Mouse (Mus musculus): ENCODE data around the gene Hmgn1.
"Not testable (repeated sequence)": the region's sequence is repeated elsewhere in the genome, so short reads cannot be mapped to it uniquely, and the experiment has no call there.

Gene Hmgn1

GRCm38 (mm10) chr16:96126684-96127171 lies 801 bp downstream of the Hmgn1 start:
- DNase-seq (ENCODE audit: low read depth, low spot score): no peak

GRCm38 (mm10) chr16:96120022-96120623 lies 7.4 kb downstream of the Hmgn1 start:
- DNase-seq (ENCODE audit: low read depth, low spot score): no peak

GRCm38 (mm10) chr16:96114729-96115128 lies 12.8 kb downstream of the Hmgn1 start:
- no peak for DNase-seq (ENCODE audit: low read depth, low spot score)

- DNase-seq (ENCODE audit: low read depth, low spot score): no peak
Measured at GRCm38 (mm10) chr16:96112769-96113168, 14.8 kb downstream of the Hmgn1 start.

- DNase-seq (ENCODE audit: low read depth, low spot score): no peak
Measured at GRCm38 (mm10) chr16:96110655-96111345, 16.7 kb downstream of the Hmgn1 start.

DNA sequence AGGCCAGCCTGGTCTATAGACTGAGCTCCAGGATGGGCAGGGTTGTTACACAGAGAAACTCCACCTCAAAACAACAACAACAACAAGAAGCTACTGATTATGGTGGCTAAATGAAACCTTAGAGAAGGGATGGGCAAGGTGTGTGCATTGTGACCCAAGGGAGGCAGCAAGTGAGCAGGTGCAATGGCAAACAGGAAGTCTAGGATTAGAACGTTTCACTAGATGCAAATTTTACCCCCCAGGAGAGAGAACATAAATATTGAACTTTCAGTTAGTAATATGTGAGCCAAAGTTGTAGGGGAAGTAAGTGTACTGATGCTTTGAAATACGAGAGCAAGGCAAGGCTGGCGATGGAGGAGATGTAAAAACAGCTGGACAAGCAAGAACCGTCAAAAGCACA lies 17.9 kb downstream of the Hmgn1 start:
- DNase-seq (ENCODE audit: low read depth, low spot score): no peak

DNA sequence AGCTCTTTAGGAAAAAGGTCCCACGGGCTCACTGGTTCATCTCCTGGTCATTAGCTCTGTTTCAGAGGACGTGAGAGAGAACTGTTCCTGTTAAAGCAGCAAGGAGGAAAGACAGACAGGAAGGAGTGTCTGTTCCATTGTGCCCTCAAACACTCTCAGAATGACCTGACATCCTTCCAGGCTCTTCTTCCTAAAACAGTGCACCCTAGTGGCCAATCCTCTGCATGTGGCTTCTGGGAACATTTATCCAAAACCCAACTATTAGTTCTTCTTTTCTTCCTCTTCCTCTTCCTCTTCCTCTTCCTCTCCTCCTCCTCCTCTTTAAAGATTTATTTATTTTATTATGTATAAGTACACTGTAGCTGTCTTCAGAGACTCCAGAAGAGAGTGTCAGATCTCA lies 24.5 kb downstream of the Hmgn1 start:
- no peak for DNase-seq (ENCODE audit: low read depth, low spot score)

DNA sequence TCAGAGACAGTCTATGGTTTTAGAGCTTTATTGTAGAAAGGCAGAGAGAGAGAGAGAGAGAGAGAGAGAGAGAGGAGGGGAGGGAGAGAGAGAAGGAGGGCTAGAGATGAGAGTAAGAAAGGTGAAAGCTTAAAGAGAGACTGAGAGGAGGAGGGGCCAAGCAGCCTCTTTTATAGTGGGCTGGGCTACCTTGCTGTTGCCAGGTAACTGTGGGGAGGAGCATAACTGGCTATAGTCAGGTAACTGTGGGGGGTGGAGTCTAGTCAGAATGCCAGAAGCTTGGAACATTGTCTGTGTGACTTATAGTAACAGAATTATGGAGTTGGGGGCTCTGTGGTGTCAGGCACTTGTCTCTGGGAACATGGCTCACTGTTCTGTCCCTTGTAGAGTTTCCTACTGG lies 29.7 kb downstream of the Hmgn1 start:
- DNase-seq (ENCODE audit: low read depth, low spot score): not testable (repeated sequence)

GRCm38 (mm10) chr16:96095966-96096365 lies 31.6 kb downstream of the Hmgn1 start:
- DNase-seq (ENCODE audit: low read depth, low spot score): no peak

GRCm38 (mm10) chr16:96091515-96092504 lies 35.7 kb downstream of the Hmgn1 start:
- no peak for DNase-seq (ENCODE audit: low read depth, low spot score)

- no peak for DNase-seq (ENCODE audit: low read depth, low spot score)
Measured at GRCm38 (mm10) chr16:96088120-96088519, 39.4 kb downstream of the Hmgn1 start.

DNA sequence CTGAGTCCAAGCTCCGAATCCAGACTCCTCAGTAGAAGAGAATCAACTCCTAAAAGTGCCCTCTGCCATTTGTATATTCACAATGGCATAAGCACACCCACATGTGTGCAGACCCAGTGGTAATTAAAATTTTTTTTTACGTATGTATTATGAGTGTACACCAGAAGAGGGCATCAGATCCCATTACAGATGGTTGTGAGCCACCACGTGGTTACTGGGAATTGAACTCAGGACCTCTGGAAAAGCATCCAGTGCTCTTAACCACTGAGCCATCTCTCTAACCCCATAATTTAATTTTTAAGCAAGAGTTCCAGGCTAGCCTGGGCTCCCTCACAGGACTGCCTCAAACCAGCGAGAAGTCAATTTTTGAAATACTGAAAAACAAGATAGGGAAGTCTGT lies 40.1 kb downstream of the Hmgn1 start:
- DNase-seq (ENCODE audit: low read depth, low spot score): no peak

DNA sequence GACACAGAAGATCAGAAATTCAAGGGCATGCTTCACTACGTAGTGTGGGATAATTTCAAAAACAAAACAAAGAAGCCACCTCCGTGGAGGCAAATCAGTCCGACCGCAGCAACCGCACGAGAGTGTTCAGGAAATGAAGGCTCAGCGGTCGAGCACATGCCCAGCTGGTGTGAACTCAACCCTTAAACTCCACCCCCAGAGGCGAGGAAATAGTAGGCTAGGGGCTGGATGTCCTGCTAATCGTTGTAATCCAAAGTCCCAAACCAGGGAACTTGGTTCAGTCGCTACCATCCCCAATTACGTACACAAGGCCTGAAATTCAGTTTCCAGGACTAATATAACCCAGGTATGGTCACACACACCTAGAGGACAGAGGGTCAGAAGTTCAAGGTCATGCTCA lies 40.5 kb downstream of the Hmgn1 start:
- DNase-seq (ENCODE audit: low read depth, low spot score): no peak

- no peak for DNase-seq (ENCODE audit: low read depth, low spot score)
Measured at GRCm38 (mm10) chr16:96085597-96085996, 41.9 kb downstream of the Hmgn1 start.

- no peak for DNase-seq (ENCODE audit: low read depth, low spot score)
Measured at GRCm38 (mm10) chr16:96083179-96083646, 44.3 kb downstream of the Hmgn1 start.

DNA sequence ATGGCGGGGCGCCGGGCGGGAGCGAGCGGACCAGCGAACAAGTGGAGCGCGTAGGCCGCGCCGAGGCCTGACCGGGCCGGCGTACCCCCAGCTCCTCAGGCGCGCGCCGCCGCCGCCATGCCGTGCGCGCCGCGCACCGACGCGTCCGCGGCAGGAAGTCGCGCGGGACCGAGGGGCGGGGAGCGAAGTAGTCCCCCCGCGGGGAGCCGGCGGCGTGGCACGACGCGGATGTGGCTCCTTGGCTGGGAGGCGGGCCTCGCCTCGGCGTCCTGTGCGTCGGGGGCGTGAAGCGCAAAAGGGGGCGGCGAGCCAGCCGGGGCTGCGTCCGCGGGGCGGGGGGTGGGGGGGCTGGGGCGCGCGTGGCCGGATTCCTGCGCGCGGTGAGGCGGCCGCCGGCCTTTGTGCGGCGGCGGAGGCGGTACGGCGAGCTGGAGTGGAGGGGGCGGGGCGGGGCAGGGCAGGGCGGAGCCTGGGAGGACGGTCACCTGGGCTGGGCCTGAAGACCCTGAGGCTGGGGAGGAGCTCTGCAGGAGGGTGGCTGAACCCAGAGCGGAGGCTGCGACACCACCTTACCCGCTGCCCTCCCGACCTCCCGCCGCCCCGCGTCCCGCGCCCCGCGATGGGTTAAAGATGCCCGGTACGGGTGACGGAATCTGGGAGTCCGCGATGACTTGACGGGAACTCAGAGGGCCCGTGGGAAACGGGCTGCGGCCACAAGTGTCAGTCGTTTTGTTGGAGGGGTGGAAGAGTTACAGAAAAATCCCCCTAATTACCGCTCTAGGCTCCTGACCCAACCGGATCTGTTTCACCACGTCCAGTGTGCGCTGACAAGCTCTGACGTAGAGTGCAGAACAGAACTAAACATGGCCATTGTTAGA lies 45.0 kb downstream of the Hmgn1 start, which contains the start of gene Brwd1:
Gene Brwd1 (minus strand): TSS at position 226 of the 878 bp plus-strand sequence.
- DNase-seq (ENCODE audit: low read depth, low spot score): no peak

- no peak for DNase-seq (ENCODE audit: low read depth, low spot score)
Measured at GRCm38 (mm10) chr16:96081742-96082241, 45.7 kb downstream of the Hmgn1 start.

- peak; percentile 41 for DNase-seq (ENCODE audit: low read depth, low spot score)
Measured at GRCm38 (mm10) chr16:96081331-96081730, 46.2 kb downstream of the Hmgn1 start.

- DNase-seq (ENCODE audit: low read depth, low spot score): no peak
Measured at GRCm38 (mm10) chr16:96080524-96080923, 47.0 kb downstream of the Hmgn1 start.
